8 mouse cellular contexts compared by ENCODE assay signal in genomic region chr2:168050000-168050942, GRCm38 (mm10). TPM values are rescaled to one million over a fixed set of nuclear protein-coding genes. Genes with fewer than 3 reads are reported as not detected.
A peak's percentile ranks its signal among the peaks of the same experiment; 100 is the strongest.
DNase-seq lines count a peak whose midpoint lies in the region; ATAC-seq and TF ChIP-seq lines count a peak whose summit lies in the region.

No protein-coding gene starts in this region.

- no peak for TF ChIP-seq POLR2A in limb, embryonic 14.5 days (IDR thresholded peaks at IDR 0.05; ENCODE audit: borderline replicate concordance, extremely low read depth, insufficient read depth, insufficient read length)

- peaks cover 30% of the 10 kb centered on the region for H3K4me1 ChIP-seq in lung, embryonic 15.5 days
- peaks cover 25% of the 10 kb centered on the region for H3K4me1 ChIP-seq in embryonic facial prominence, embryonic 14.5 days (ENCODE audit: control insufficient read depth, insufficient read depth, low read length)
- peaks cover 4% of the 10 kb centered on the region for H3K4me1 ChIP-seq in hindbrain, embryonic 11.5 days (replicated peaks; ENCODE audit: control insufficient read depth, insufficient read depth, low read length)
- peaks cover 23% of the 10 kb centered on the region for H3K4me1 ChIP-seq in limb, embryonic 14.5 days (ENCODE audit: control insufficient read depth, insufficient read depth, low read length)
- H3K4me1 ChIP-seq in neural tube, embryonic 12.5 days = peaks cover 17% of the 10 kb centered on the region

- no peaks in the 10 kb centered on the region for H3K9me3 ChIP-seq in lung, embryonic 15.5 days
- H3K9me3 ChIP-seq in embryonic facial prominence, embryonic 14.5 days (ENCODE audit: control insufficient read depth, low read length) = no peaks in the 10 kb centered on the region
- no peaks in the 10 kb centered on the region for H3K9me3 ChIP-seq in hindbrain, embryonic 11.5 days (ENCODE audit: control insufficient read depth, low read length)
- H3K9me3 ChIP-seq in limb, embryonic 14.5 days (ENCODE audit: control insufficient read depth, low read length) = no peaks in the 10 kb centered on the region
- no peaks in the 10 kb centered on the region for H3K9me3 ChIP-seq in neural tube, embryonic 12.5 days

- peak; percentile 25; the same call in 1 of the 2 replicates for ATAC-seq in lung, embryonic 15.5 days (ENCODE audit: borderline replicate concordance, extremely low read depth, low FRiP score, low TSS enrichment)
- ATAC-seq in embryonic facial prominence, embryonic 14.5 days (ENCODE audit: low read depth) = no peak
- peak; percentile 22; the same call in 1 of the 2 replicates for ATAC-seq in hindbrain, embryonic 11.5 days (ENCODE audit: low FRiP score)
- no peak for ATAC-seq in limb, embryonic 14.5 days (ENCODE audit: low FRiP score, low read depth)
- ATAC-seq in neural tube, embryonic 12.5 days (ENCODE audit: low FRiP score, low read depth) = 0 out of 2 replicates have a peak, but pooled peaks have one; percentile 25
- no peak for ATAC-seq in CD4-positive, CD25-positive, alpha-beta regulatory T cell, adult 4 months
- no peak for ATAC-seq in cerebellum, adult (ENCODE audit: insufficient number of reproducible peaks, low FRiP score, low TSS enrichment)

- H3K36me3 ChIP-seq in lung, embryonic 15.5 days = no peaks in the 10 kb centered on the region
- no peaks in the 10 kb centered on the region for H3K36me3 ChIP-seq in embryonic facial prominence, embryonic 14.5 days (ENCODE audit: control insufficient read depth, insufficient read depth, low read length)
- no peaks in the 10 kb centered on the region for H3K36me3 ChIP-seq in hindbrain, embryonic 11.5 days (ENCODE audit: control insufficient read depth, insufficient read depth, low read length)
- no peaks in the 10 kb centered on the region for H3K36me3 ChIP-seq in limb, embryonic 14.5 days (ENCODE audit: control insufficient read depth, insufficient read depth, low read length)
- no peaks in the 10 kb centered on the region for H3K36me3 ChIP-seq in neural tube, embryonic 12.5 days

- under 1% methylated on average over 55 of the region's 56 CpGs for WGBS in lung, embryonic 15.5 days
- under 1% methylated on average over 36 of the region's 56 CpGs for WGBS in embryonic facial prominence, embryonic 14.5 days
- under 1% methylated on average over 56 of the region's 56 CpGs for WGBS in hindbrain, embryonic 11.5 days
- WGBS in limb, embryonic 14.5 days = 1% methylated on average over 47 of the region's 56 CpGs
- under 1% methylated on average over 56 of the region's 56 CpGs for WGBS in neural tube, embryonic 12.5 days

- H3K4me2 ChIP-seq in lung, embryonic 15.5 days = peak overlapping the region; percentile 93
- H3K4me2 ChIP-seq in embryonic facial prominence, embryonic 14.5 days (ENCODE audit: low read depth, low read length) = peak overlapping the region; percentile 91
- peak overlapping the region; percentile 79 for H3K4me2 ChIP-seq in hindbrain, embryonic 11.5 days (replicated peaks; ENCODE audit: low read depth, low read length)
- peak overlapping the region; percentile 91 for H3K4me2 ChIP-seq in limb, embryonic 14.5 days (replicated peaks; ENCODE audit: low read depth, low read length, severe bottlenecking)
- H3K4me2 ChIP-seq in neural tube, embryonic 12.5 days (replicated peaks) = peak overlapping the region; percentile 81

- DNase-seq in lung, adult 18-20 months = no peak
- DNase-seq in embryonic facial prominence, embryonic 14.5 days (ENCODE audit: low spot score) = no peak
- DNase-seq in hindbrain, embryonic 11.5 days (ENCODE audit: low spot score) = peak; percentile 59
- no peak for DNase-seq in limb, embryonic 14.5 days (ENCODE audit: low spot score)

- H3K27me3 ChIP-seq in lung, embryonic 15.5 days = peaks cover 25% of the 10 kb centered on the region
- 0 out of 2 replicates have a peak, but pooled peaks cover 4% of the 10 kb centered on the region for H3K27me3 ChIP-seq in embryonic facial prominence, embryonic 14.5 days (replicated peaks; ENCODE audit: control insufficient read depth, insufficient read depth, low read length)
- H3K27me3 ChIP-seq in hindbrain, embryonic 11.5 days (ENCODE audit: control insufficient read depth, insufficient read depth, low read length) = peaks cover 29% of the 10 kb centered on the region
- peaks cover 4% of the 10 kb centered on the region; the same call in 1 of the 2 replicates for H3K27me3 ChIP-seq in limb, embryonic 14.5 days (ENCODE audit: control insufficient read depth, insufficient read depth, low read length)
- H3K27me3 ChIP-seq in neural tube, embryonic 12.5 days (replicated peaks) = peaks cover 47% of the 10 kb centered on the region

- H3K4me3 ChIP-seq in lung, embryonic 15.5 days = peak overlapping the region; percentile 48
- H3K4me3 ChIP-seq in embryonic facial prominence, embryonic 14.5 days (ENCODE audit: low read depth, low read length) = peak overlapping the region; percentile 58
- H3K4me3 ChIP-seq in hindbrain, embryonic 11.5 days (ENCODE audit: low read depth, low read length) = peak overlapping the region; percentile 38
- peak overlapping the region; percentile 50 for H3K4me3 ChIP-seq in limb, embryonic 14.5 days (replicated peaks; ENCODE audit: low read length)
- H3K4me3 ChIP-seq in neural tube, embryonic 12.5 days = peak overlapping the region; percentile 41

- H3K9ac ChIP-seq in lung, embryonic 15.5 days = peak overlapping the region; percentile 45
- H3K9ac ChIP-seq in embryonic facial prominence, embryonic 14.5 days (ENCODE audit: low read depth, low read length) = peak overlapping the region; percentile 74
- peak overlapping the region; percentile 24; the same call in 1 of the 2 replicates for H3K9ac ChIP-seq in hindbrain, embryonic 11.5 days (ENCODE audit: low read depth, low read length)
- peak overlapping the region; percentile 50 for H3K9ac ChIP-seq in limb, embryonic 14.5 days (ENCODE audit: low read depth, low read length, severe bottlenecking)
- peak overlapping the region; percentile 49; the same call in 1 of the 2 replicates for H3K9ac ChIP-seq in neural tube, embryonic 12.5 days

- no peak overlapping the region for H3K27ac ChIP-seq in lung, embryonic 15.5 days
- H3K27ac ChIP-seq in embryonic facial prominence, embryonic 14.5 days (replicated peaks; ENCODE audit: low read depth, low read length) = peak overlapping the region; percentile 67
- H3K27ac ChIP-seq in hindbrain, embryonic 11.5 days (ENCODE audit: low read depth, low read length) = no peak overlapping the region
- 0 out of 2 replicates have a peak overlapping the region, but pooled peaks have one; percentile 2 for H3K27ac ChIP-seq in limb, embryonic 14.5 days (replicated peaks; ENCODE audit: low read depth, low read length)
- no peak overlapping the region for H3K27ac ChIP-seq in neural tube, embryonic 12.5 days

RNA-seq across cellular contexts. Expression of gene Pard6b, which starts 30.5 kb away (rescaled TPM):
- 10.8 and 12.8 TPM in 2 replicates for polyA plus RNA-seq in lung, embryonic 15.5 days (2015; fragmentation: Nextera tagmentation; extraction: Ambion mirVana)
- polyA plus RNA-seq in embryonic facial prominence, embryonic 14.5 days (2014; fragmentation: Nextera tagmentation; extraction: Ambion mirVana) = 2.9 and 3.0 TPM in 2 replicates
- polyA plus RNA-seq in hindbrain, embryonic 11.5 days (2014; fragmentation: Nextera tagmentation; extraction: Ambion mirVana) = 7.1 and 7.5 TPM in 2 replicates
- 3.7 and 4.0 TPM in 2 replicates for polyA plus RNA-seq in limb, embryonic 14.5 days (2012; rRNA removed)
- polyA plus RNA-seq in limb, embryonic 14.5 days (2014; fragmentation: Nextera tagmentation; extraction: Ambion mirVana) = 4.0 and 4.1 TPM in 2 replicates
- 9.3 and 10.1 TPM in 2 replicates for polyA plus RNA-seq in neural tube, embryonic 12.5 days (2016; fragmentation: Nextera tagmentation; extraction: Ambion mirVana)
- 1 to 10 TPM in 1 of 2 experiments, under 1 TPM in 1; 0.23 to 1.2 TPM for polyA plus RNA-seq in CD4-positive, CD25-positive, alpha-beta regulatory T cell, adult 4 months (2017; shearing (Covaris generic))

RNA-seq across cellular contexts. Expression of gene Ripor3, which starts 39.9 kb away (rescaled TPM):
- 2.3 TPM in 2 replicates for polyA plus RNA-seq in lung, embryonic 15.5 days (2015; fragmentation: Nextera tagmentation; extraction: Ambion mirVana)
- 4.1 and 5.9 TPM in 2 replicates for polyA plus RNA-seq in embryonic facial prominence, embryonic 14.5 days (2014; fragmentation: Nextera tagmentation; extraction: Ambion mirVana)
- 0.49 and 0.69 TPM in 2 replicates for polyA plus RNA-seq in hindbrain, embryonic 11.5 days (2014; fragmentation: Nextera tagmentation; extraction: Ambion mirVana)
- 21.0 and 24.8 TPM in 2 replicates for polyA plus RNA-seq in limb, embryonic 14.5 days (2012; rRNA removed)
- 5.3 TPM in 2 replicates for polyA plus RNA-seq in limb, embryonic 14.5 days (2014; fragmentation: Nextera tagmentation; extraction: Ambion mirVana)
- 0.37 and 0.60 TPM in 2 replicates for polyA plus RNA-seq in neural tube, embryonic 12.5 days (2016; fragmentation: Nextera tagmentation; extraction: Ambion mirVana)
- under 1 TPM; 0.17 to 0.63 TPM for polyA plus RNA-seq in CD4-positive, CD25-positive, alpha-beta regulatory T cell, adult 4 months (2017; shearing (Covaris generic))

Comparison
In these comparisons a context has a peak if more than half of its experiments do, and no peak if none do; other contexts are left out.
1. ATAC-seq: peak in lung, embryonic 15.5 days (single experiment), hindbrain, embryonic 11.5 days (single experiment) and neural tube, embryonic 12.5 days (single experiment); none in embryonic facial prominence, embryonic 14.5 days (single experiment), limb, embryonic 14.5 days (single experiment), CD4-positive, CD25-positive, alpha-beta regulatory T cell, adult 4 months (single experiment) and cerebellum, adult (single experiment).
2. H3K27ac ChIP-seq: peak in embryonic facial prominence, embryonic 14.5 days (single experiment) and limb, embryonic 14.5 days (single experiment); none in lung, embryonic 15.5 days (single experiment), hindbrain, embryonic 11.5 days (single experiment) and neural tube, embryonic 12.5 days (single experiment).
3. H3K9ac ChIP-seq: peak in every context shown above with its lines; median percentile 74 in embryonic facial prominence, embryonic 14.5 days; 50 in limb, embryonic 14.5 days; 49 in neural tube, embryonic 12.5 days; 45 in lung, embryonic 15.5 days; 24 in hindbrain, embryonic 11.5 days.
4. Peak in every context shown above with its lines, with median percentiles within 50 percentile points of each other: H3K4me2 ChIP-seq and H3K4me3 ChIP-seq.